Mouse (Mus musculus) hindbrain, postnatal 0 days (tissue): ENCODE results near the gene Ptges. TPM values are rescaled to one million over a fixed set of nuclear protein-coding genes. Genes with fewer than 3 reads are reported as not detected.
"Not testable (repeated sequence)": the region's sequence is repeated elsewhere in the genome, so short reads cannot be mapped to it uniquely, and the experiment has no call there.

Experiments
- ATAC-seq: fragments of 200-750 bp; cut with Nextera tagmentation; 2 replicates; pipeline ENCODE4 v1.8.0; 2017; ENCODE audit warnings: mild to moderate bottlenecking, moderate TSS enrichment, moderate library complexity
- DNase-seq: peaks from one replicate; pipeline ENCODE4 v3.0.0-alpha.2; 2015; ENCODE audit warnings: low spot score
- H3K27ac ChIP-seq: fragments of 300-500 bp; sonication (generic); 2 replicates; pipeline ENCODE4 v1.5.1; 2014; ENCODE audit warnings: mild to moderate bottlenecking
- H3K27me3 ChIP-seq: fragments of 300-500 bp; sonication (generic); 2 replicates; pipeline ENCODE4 v1.6.1; 2014; ENCODE audit warnings: low read length, mixed read lengths; ENCODE audit not compliant: insufficient read depth
- H3K36me3 ChIP-seq: fragments of 300-500 bp; sonication (generic); 2 replicates; pipeline ENCODE4 v1.6.1; 2014; ENCODE audit warnings: low read length, mixed read lengths; ENCODE audit not compliant: insufficient read depth
- H3K4me1 ChIP-seq: fragments of 300-500 bp; sonication (generic); 2 replicates; pipeline ENCODE4 v1.6.1; 2014; ENCODE audit warnings: antibody characterized with exemption, low read length, mixed read lengths; ENCODE audit not compliant: insufficient read depth
- H3K4me2 ChIP-seq: fragments of 300-500 bp; sonication (generic); 2 replicates; pipeline ENCODE4 v1.6.1; 2014; ENCODE audit warnings: low read depth, mild to moderate bottlenecking, low read length, moderate library complexity, mixed read lengths
- H3K4me3 ChIP-seq: fragments of 300-500 bp; sonication (generic); 2 replicates; pipeline ENCODE4 v1.5.1; 2014; ENCODE audit warnings: low read length
- H3K9ac ChIP-seq: fragments of 300-500 bp; sonication (generic); replicated peaks from 2 replicates; pipeline ENCODE4 v1.6.1; 2014; ENCODE audit warnings: mild to moderate bottlenecking, low read length, moderate library complexity, mixed read lengths
- H3K9me3 ChIP-seq: fragments of 300-500 bp; sonication (generic); 2 replicates; pipeline ENCODE4 v1.6.1; 2016; ENCODE audit warnings: low read length, mixed read lengths
- CTCF ChIP-seq: IDR thresholded peaks from 2 replicates; pipeline ENCODE4 v1.5.1; 2016; ENCODE audit warnings: antibody characterized with exemption, control low read depth, low read depth
- WGBS: fragments of 180-500 bp; shearing (Covaris S2); extraction: QIAGEN DNeasy Blood & Tissue Kit; methylation state at CpG from one replicate; pipeline ENCODE4 v1.1.7; 2014; 5-methylcytosine and 5-hydroxymethylcytosine counted together
- polyA plus RNA-seq: library from polyadenylated mRNA; unstranded; fragments of >200 nt; fragmentation: Nextera tagmentation; extraction: Ambion mirVana; gene quantifications from 2 replicates; pipeline ENCODE4 v1.2.1, GENCODE M21; 2015
- total RNA-seq: library from RNA; depleted of rRNA; stranded (reverse); fragments of >200 nt; gene quantifications from 2 replicates; pipeline ENCODE4 v1.2.3, GENCODE M21; 2014

Ptges gene
- total and polyA plus RNA-seq, 2 experiments from 2014 or later = 8.4 to 13.3 TPM

GRCm38 (mm10) chr2:30920216-30920615, 9.4 kb downstream of the Ptges start:
- WGBS = 76% methylated on average over 7 of the region's 7 CpGs
- Histone ChIP-seq H3K27ac (no peak overlapping the region), H3K4me1 (no peaks in the 10 kb centered on the region), H3K9me3 (no peaks in the 10 kb centered on the region), H3K4me3 (no peak overlapping the region), H3K9ac (no peak overlapping the region), H3K27me3 (no peaks in the 10 kb centered on the region), H3K36me3 (no peaks in the 10 kb centered on the region), H3K4me2 (no peak overlapping the region)
- no peak for ATAC-seq
- no peak for DNase-seq
- TF ChIP-seq CTCF = no peak

GRCm38 (mm10) chr2:30918780-30919329, 10.8 kb downstream of the Ptges start:
- no peaks in the 10 kb centered on the region for H3K9me3 ChIP-seq
- ATAC-seq (no peak), DNase-seq (no peak)
- no peaks in the 10 kb centered on the region for H3K4me1 ChIP-seq
- H3K4me2 ChIP-seq = no peak overlapping the region
- H3K9ac ChIP-seq = no peak overlapping the region
- no peaks in the 10 kb centered on the region for H3K27me3 ChIP-seq
- no peak overlapping the region for H3K27ac ChIP-seq
- 61% methylated on average over 8 of the region's 8 CpGs for WGBS
- H3K4me3 ChIP-seq = no peak overlapping the region
- no peak for TF ChIP-seq CTCF
- no peaks in the 10 kb centered on the region for H3K36me3 ChIP-seq

- DNase-seq (no peak), ATAC-seq (no peak)
- no peaks in the 10 kb centered on the region for H3K27me3 ChIP-seq
- H3K9ac ChIP-seq = no peak overlapping the region
- H3K4me2 ChIP-seq = no peak overlapping the region
- no peak overlapping the region for H3K27ac ChIP-seq
- H3K9me3 ChIP-seq = no peaks in the 10 kb centered on the region
- WGBS = 45% methylated on average over 6 of the region's 6 CpGs
- no peaks in the 10 kb centered on the region for H3K36me3 ChIP-seq
- H3K4me1 ChIP-seq = no peaks in the 10 kb centered on the region
- H3K4me3 ChIP-seq = no peak overlapping the region
- TF ChIP-seq CTCF = no peak
Observed at GRCm38 (mm10) chr2:30918126-30918525, 11.5 kb downstream of the Ptges start.

GRCm38 (mm10) chr2:30917649-30918048, 12.0 kb downstream of the Ptges start:
- no peak for DNase-seq
- no peak for TF ChIP-seq CTCF
- no peak overlapping the region for H3K27ac ChIP-seq
- no peaks in the 10 kb centered on the region for H3K4me1 ChIP-seq
- ATAC-seq = no peak
- H3K36me3 ChIP-seq = no peaks in the 10 kb centered on the region
- no peak overlapping the region for H3K4me2 ChIP-seq
- no peak overlapping the region for H3K9ac ChIP-seq
- H3K9me3 ChIP-seq = no peaks in the 10 kb centered on the region
- H3K27me3 ChIP-seq = no peaks in the 10 kb centered on the region
- WGBS = 84% methylated on average over 7 of the region's 7 CpGs
- H3K4me3 ChIP-seq = no peak overlapping the region

- not testable (repeated sequence) for H3K4me3 ChIP-seq, DNase-seq, H3K4me2 ChIP-seq, ATAC-seq, H3K27me3 ChIP-seq, H3K9me3 ChIP-seq, H3K27ac ChIP-seq, H3K4me1 ChIP-seq, H3K9ac ChIP-seq, H3K36me3 ChIP-seq
- WGBS = 64% methylated on average over 6 of the region's 6 CpGs
Observed at GRCm38 (mm10) chr2:30915933-30916332, 13.7 kb downstream of the Ptges start.

GRCm38 (mm10) chr2:30915376-30915775, 14.3 kb downstream of the Ptges start:
- H3K4me2 ChIP-seq = no peak overlapping the region
- no peak overlapping the region for H3K9ac ChIP-seq
- TF ChIP-seq CTCF = no peak
- H3K27ac ChIP-seq = no peak overlapping the region
- H3K4me3 ChIP-seq = no peak overlapping the region
- no peaks in the 10 kb centered on the region for H3K36me3 ChIP-seq
- DNase-seq (no peak), ATAC-seq (no peak)
- no peaks in the 10 kb centered on the region for H3K4me1 ChIP-seq
- H3K27me3 ChIP-seq = no peaks in the 10 kb centered on the region
- 73% methylated on average over 5 of the region's 5 CpGs for WGBS
- H3K9me3 ChIP-seq = no peaks in the 10 kb centered on the region

GRCm38 (mm10) chr2:30914836-30915235, 14.8 kb downstream of the Ptges start:
- H3K4me3 ChIP-seq = no peak overlapping the region
- 35% methylated on average over 3 of the region's 3 CpGs for WGBS
- no peaks in the 10 kb centered on the region for H3K36me3 ChIP-seq
- no peak for TF ChIP-seq CTCF
- no peaks in the 10 kb centered on the region for H3K27me3 ChIP-seq
- no peak for DNase-seq
- no peaks in the 10 kb centered on the region for H3K9me3 ChIP-seq
- no peak overlapping the region for H3K4me2 ChIP-seq
- peak overlapping the region; percentile 41; the same call in 1 of the 2 replicates for H3K27ac ChIP-seq
- H3K4me1 ChIP-seq = no peaks in the 10 kb centered on the region
- no peak overlapping the region for H3K9ac ChIP-seq
- ATAC-seq = peak; percentile 78; the same call in 1 of the 2 replicates
